Mouse (Mus musculus) lung, postnatal 14 days (tissue): ENCODE measurements around the gene Rgs19.

Experiments used
- DNase-seq: peaks from one replicate; pipeline ENCODE4 v3.0.0; 2021

The Rgs19 gene

DNA sequence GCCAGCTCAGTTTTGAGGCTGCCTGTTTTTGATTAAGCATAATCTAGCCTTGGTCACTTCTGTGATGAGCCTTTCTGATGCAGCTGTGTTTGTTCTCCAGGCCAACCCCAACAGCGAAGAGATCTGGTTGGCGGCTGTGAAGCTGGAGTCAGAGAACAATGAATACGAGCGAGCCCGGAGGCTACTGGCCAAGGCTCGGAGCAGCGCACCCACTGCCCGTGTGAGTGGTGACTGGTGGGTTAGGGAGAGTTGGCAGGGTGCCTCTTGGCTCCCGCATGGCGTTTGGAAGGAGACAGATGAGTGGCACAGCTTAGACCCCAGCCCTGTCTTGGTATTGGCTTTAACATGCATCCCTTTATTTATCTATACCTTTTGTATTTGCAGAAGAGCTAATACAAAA, 44.9 kb downstream of the Rgs19 start:
- no peak for DNase-seq

- DNase-seq: no peak
Measured at GRCm38 (mm10) chr2:181646626-181647472, 46.9 kb downstream of the Rgs19 start.

GRCm38 (mm10) chr2:181645666-181646065, 48.1 kb downstream of the Rgs19 start:
- DNase-seq: no peak

DNA sequence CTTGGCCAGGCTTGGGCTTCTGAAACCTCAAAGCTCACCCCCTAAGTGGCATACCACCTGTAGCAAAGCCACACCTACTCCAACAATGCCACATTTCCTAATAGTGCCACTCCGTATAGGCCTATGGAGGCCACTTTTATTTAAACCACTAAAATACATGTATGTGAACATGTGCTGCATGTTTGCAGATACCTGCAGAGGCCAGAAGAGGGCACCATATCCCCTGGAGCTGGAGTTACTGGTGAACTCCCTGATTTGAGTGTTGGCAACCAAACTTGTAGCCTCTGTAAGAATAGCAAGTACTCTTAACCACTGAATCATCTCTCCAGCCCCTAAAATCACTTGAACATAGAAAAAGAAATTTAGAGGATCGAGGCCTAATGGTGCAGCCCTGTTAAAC, 49.4 kb downstream of the Rgs19 start:
- DNase-seq: peak; percentile 42
